Mouse (Mus musculus) urinary bladder, postnatal 14 days (tissue): ENCODE measurements around the gene Ticam1.

Experiments used
- DNase-seq: peaks from one replicate; pipeline ENCODE4 v3.0.0; 2021; ENCODE audit warnings: low spot score

The Ticam1 gene

DNA sequence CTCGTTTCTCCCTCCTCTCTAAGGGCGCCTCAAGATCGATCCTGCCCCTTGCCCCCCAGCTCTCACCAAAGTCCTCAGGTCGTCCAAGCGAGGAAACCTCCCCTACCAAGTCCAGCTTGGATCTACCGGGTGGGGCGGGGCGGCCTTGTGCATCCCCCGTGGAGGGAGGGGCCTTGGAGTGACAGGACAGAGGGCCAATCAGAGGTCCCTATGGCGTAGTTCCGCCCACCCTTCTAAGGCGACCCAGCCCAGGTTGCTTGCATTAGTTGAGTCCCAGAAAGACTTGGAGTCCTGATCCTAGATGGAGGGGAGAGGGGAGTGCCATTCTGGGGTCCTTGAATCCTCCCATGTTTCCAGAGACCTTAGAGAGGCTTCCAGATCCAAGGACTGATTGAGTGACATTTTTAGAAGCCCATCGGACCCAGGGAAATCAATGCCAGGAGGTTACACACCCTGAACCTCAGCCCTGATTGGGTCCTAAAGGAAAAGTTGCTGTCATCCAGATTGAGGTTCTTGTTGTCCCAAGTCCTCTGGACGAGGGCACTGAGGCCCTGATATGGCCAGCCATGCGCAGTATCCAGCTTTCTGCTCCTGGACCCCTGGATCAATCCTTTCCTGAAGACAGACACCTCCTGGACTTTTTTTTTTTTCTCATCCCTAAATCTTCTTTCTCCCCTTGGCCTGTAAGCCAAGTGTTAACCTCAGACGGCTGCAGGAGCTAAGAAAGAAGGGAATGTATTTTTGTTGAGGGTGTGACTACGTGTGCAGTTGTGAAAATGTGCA is 14.0 kb upstream of the Ticam1 start:
- peak; percentile 99 for DNase-seq

GRCm38 (mm10) chr17:56289371-56290331 is 13.1 kb upstream of the Ticam1 start:
- DNase-seq, result peak; percentile 59

GRCm38 (mm10) chr17:56288866-56289265 is 12.3 kb upstream of the Ticam1 start:
- DNase-seq, result no peak

- DNase-seq, result peak; percentile 56
Observed at GRCm38 (mm10) chr17:56287830-56288229, 11.2 kb upstream of the Ticam1 start.

DNA sequence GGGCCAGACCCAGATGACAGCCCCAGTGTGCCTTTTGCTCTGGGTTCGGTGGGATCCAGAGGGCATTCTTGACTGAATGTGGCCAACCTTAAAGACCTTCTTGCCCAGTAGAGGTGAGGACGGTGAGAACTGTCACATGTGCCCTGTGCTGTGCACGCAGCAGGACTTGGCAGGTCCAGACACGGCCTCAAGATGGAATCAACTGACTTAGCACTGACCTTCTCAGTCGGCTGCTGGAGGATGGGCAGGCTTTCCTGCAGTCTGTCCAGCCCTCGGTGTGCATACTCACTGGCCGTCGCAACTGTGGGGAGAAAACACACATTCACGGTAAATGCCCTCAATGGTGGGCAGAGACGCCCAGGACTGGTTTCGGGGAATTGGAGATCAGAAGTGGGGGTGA is 9.4 kb upstream of the Ticam1 start:
- DNase-seq, result no peak

GRCm38 (mm10) chr17:56283316-56283715 is 6.7 kb upstream of the Ticam1 start:
- no peak for DNase-seq

- DNase-seq, result no peak
Observed at GRCm38 (mm10) chr17:56282802-56283201, 6.2 kb upstream of the Ticam1 start.

- no peak for DNase-seq
Observed at GRCm38 (mm10) chr17:56281193-56281592, 4.6 kb upstream of the Ticam1 start.

- DNase-seq, result no peak
Observed at GRCm38 (mm10) chr17:56279481-56280155, 3.0 kb upstream of the Ticam1 start.

GRCm38 (mm10) chr17:56278340-56278739 is 1.8 kb upstream of the Ticam1 start:
- DNase-seq, result no peak

- no peak for DNase-seq
Observed at GRCm38 (mm10) chr17:56277567-56277893, 944 bp upstream of the Ticam1 start.

- DNase-seq, result no peak
Observed at GRCm38 (mm10) chr17:56275842-56276480, 625 bp downstream of the Ticam1 start.

- no peak for DNase-seq
Observed at GRCm38 (mm10) chr17:56273986-56274385, 2.6 kb downstream of the Ticam1 start.

DNA sequence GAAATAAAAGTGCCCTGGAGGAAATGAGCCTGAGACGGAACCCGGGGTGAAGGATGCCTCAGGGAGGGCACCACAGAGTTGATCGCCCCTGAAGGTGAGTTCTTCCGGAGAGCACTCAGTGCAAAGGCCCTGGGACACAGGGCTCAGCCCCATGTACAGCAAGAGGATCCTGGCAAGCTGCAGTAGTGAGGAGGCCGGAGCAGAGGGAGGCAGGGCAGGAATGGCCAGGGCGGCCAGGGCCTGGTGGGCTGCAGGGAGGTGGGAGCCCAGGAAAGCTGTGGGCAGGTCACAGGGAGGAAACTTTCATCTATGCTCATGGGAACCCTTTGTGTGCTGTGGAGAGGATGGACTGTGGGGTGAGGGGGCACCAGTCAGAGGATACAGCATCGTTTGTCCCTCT is 3.1 kb downstream of the Ticam1 start:
- no peak for DNase-seq

DNA sequence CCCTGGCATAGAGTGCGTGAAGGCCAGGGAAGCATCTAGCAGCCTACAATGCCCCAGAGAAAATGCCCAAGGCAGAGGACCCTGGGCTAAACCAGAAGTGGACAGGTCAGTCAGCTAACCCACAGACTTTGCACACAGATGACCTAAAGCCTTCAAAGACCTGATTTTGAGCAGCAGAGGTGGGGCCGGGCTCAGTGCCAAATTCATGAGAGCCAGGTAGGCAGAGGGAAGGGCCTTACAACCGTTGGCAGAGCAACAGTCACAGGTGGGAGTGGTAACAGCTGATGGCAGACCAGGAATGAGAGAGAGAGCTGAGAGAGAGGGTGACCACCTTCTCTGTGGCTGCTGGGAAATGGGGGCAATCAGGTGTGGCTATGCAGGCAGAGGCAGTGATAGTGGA is 3.9 kb downstream of the Ticam1 start:
- peak; percentile 66 for DNase-seq

DNA sequence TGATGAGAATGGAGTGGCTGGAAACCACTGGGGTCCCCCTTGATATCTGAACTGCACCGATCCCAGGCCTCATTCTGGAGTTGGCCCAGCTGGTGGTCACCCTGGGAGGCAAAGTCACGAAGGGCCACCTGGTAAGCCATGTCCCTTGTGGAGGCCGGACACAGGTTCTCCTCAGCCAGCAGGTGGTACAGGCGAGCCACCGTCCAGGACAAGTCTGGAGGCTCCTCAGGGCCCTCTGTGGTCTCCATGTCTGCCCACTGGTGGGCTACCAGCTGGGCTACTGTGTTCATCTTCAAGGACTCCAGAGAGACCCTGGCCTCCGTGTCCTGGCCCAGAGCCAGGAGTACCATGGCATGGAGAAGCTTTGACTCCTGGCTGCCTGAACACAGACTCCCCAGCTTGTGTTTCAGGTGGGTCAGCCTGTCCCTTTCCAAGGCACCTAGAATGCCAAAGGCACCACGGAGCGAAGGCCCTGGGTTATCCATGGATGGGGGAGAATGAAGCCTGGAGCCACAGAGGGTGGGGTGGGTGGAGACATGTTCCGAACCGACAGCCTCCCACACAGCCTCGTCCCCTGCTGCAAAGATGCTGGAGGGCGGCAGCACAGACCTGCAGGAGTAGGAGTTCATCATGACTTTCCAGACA is 4.9 kb downstream of the Ticam1 start:
- no peak for DNase-seq

DNA sequence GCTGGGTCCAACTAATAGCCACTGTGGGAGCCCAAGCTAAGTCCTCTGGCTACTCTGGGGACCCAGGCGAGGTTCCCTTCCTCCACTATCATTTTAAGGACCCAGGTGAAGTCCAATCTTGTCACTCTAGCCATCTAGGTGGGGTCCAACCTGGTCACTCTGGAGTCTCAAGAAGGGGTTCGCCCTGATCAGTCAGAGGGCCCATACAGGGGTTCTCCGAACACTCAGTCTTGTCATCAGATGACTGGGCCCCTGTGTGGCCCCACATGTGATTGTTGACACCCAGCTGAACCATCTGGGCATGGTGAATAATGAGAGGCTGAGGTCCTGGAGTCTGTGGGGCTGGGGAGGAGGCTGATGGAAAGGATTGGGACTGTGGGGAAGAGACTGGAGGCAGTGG is 6.8 kb downstream of the Ticam1 start:
- no peak for DNase-seq

GRCm38 (mm10) chr17:56269153-56269630 is 7.4 kb downstream of the Ticam1 start:
- peak; percentile 60 for DNase-seq

- DNase-seq, result no peak
Observed at GRCm38 (mm10) chr17:56266271-56266670, 10.3 kb downstream of the Ticam1 start.

DNA sequence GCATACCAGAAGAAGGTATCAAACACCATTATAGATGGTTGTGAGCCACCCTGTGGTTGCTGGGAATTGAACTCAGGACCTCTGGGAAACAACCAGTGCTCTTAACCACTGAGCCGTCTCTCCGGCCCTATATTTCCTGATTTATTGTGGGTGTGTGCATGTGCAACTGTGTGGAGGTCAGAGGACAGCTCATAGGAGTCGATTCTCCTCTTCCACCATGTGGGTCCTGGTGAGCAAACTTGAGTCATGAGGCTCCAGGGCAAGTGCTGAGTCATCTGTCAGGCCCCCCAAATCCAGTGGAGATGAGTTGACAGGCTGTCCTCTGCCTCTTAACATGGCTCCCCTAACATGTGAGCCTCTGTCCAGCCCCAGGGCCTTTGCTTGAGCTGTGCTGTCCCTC is 10.7 kb downstream of the Ticam1 start:
- no peak for DNase-seq

DNA sequence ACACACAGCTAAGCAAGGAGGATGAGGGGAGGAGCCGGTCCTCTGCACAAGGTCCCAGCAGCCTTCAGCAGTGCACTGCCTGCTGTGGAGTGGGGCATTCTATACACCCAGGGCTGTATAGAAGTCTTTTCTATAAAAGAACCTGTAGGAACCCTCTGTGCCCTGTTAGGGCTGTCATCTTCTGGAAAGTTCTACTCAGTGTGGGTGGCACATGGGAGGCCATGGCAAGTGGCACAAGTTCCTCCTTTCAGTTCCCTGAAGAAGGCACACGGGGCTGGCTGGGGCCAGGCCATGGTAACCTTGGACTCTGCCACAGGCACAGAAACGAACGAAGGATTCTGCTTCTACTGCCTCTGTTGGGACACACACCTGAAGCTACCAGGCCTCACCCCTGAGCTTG is 11.6 kb downstream of the Ticam1 start:
- DNase-seq, result no peak
